Mouse (Mus musculus) frontal cortex, postnatal 36 days (tissue): Measurements from ENCODE around the gene Mcub.

ENCODE experiments used
- DNase-seq, 2 experiments: peaks; one replicate each; pipeline ENCODE4 v3.0.0; 2022; ENCODE audit warnings: low spot score in 2 of 2

Gene Mcub

GRCm38 (mm10) chr3:129949158-129949773 lies 20.7 kb downstream of the Mcub start:
- DNase-seq = no peak

- peak; percentile 60 for DNase-seq
Measured at GRCm38 (mm10) chr3:129948359-129948758, 21.6 kb downstream of the Mcub start.

- no peak for DNase-seq
Measured at GRCm38 (mm10) chr3:129946217-129946914, 23.6 kb downstream of the Mcub start.

- no peak for DNase-seq
Measured at GRCm38 (mm10) chr3:129943813-129944212, 26.2 kb downstream of the Mcub start.

- no peak for DNase-seq
Measured at GRCm38 (mm10) chr3:129941291-129941690, 28.7 kb downstream of the Mcub start.

GRCm38 (mm10) chr3:129940780-129941179 lies 29.2 kb downstream of the Mcub start:
- no peak for DNase-seq

- DNase-seq = no peak
Measured at GRCm38 (mm10) chr3:129939058-129939457, 30.9 kb downstream of the Mcub start.

GRCm38 (mm10) chr3:129937848-129938247 lies 32.2 kb downstream of the Mcub start:
- no peak for DNase-seq

GRCm38 (mm10) chr3:129936561-129936960 lies 33.4 kb downstream of the Mcub start:
- DNase-seq = no peak

- no peak for DNase-seq
Measured at GRCm38 (mm10) chr3:129932443-129932842, 37.6 kb downstream of the Mcub start.

GRCm38 (mm10) chr3:129930213-129930778 lies 39.7 kb downstream of the Mcub start:
- peak in 1 of 2 experiments; percentile 12 for DNase-seq

GRCm38 (mm10) chr3:129925861-129926260 lies 44.1 kb downstream of the Mcub start:
- no peak for DNase-seq

GRCm38 (mm10) chr3:129923581-129923980 lies 46.4 kb downstream of the Mcub start:
- no peak for DNase-seq

- DNase-seq = peak; percentile 83 to 86
Measured at GRCm38 (mm10) chr3:129918434-129918833, 51.6 kb downstream of the Mcub start.

- no peak for DNase-seq
Measured at GRCm38 (mm10) chr3:129917424-129917823, 52.6 kb downstream of the Mcub start.

- no peak for DNase-seq
Measured at GRCm38 (mm10) chr3:129913241-129913640, 56.8 kb downstream of the Mcub start.

- DNase-seq = no peak
Measured at GRCm38 (mm10) chr3:129912025-129912424, 58.0 kb downstream of the Mcub start.

- DNase-seq = no peak
Measured at GRCm38 (mm10) chr3:129904381-129905132, 65.4 kb downstream of the Mcub start.

- no peak for DNase-seq
Measured at GRCm38 (mm10) chr3:129903866-129904265, 66.1 kb downstream of the Mcub start.

- DNase-seq = no peak
Measured at GRCm38 (mm10) chr3:129903369-129903768, 66.6 kb downstream of the Mcub start.

- DNase-seq = peak; percentile 45 to 51
Measured at GRCm38 (mm10) chr3:129901271-129901809, 68.7 kb downstream of the Mcub start, which contains the start of gene Casp6. Gene Casp6 (plus strand): TSS chr3:129901425.

GRCm38 (mm10) chr3:129898886-129899285 lies 71.1 kb downstream of the Mcub start:
- DNase-seq = no peak
